In the genomic region with DNA sequence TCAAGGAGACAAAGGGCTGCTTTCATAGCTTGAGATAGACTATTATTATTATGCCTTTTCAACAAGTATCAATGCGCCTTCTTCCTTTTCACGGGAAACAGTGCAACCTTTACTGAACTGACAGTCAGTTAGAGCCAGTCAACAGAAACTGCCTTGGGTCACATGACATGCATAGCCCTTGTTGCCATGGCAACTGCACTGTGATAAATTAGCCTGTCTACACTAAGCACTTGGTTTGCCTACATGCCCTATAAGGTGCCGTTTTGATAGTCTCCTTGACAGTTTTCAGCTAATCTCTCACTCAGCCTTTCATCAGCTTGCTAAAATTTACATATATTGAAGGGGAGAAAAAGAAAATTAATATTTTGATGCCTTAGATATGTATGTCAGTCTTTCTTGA, we compare ENCODE assay signal across 8 mouse cellular contexts.
A peak's percentile ranks its signal among the peaks of the same experiment; 100 is the strongest.
DNase-seq lines count a peak whose midpoint lies in the region; ATAC-seq lines count a peak whose summit lies in the region.

No protein-coding gene starts in this region.

- 38% methylated on average over 3 of the region's 3 CpGs for WGBS in hindbrain, embryonic 10.5 days
- WGBS in midbrain, embryonic 13.5 days, result 19% methylated on average over 3 of the region's 3 CpGs

- H3K4me2 ChIP-seq in midbrain, embryonic 13.5 days (replicated peaks), result no peak overlapping the region

- H3K4me3 ChIP-seq in hindbrain, embryonic 10.5 days, result no peak overlapping the region
- H3K4me3 ChIP-seq in midbrain, embryonic 13.5 days (replicated peaks), result no peak overlapping the region

- peak; percentile 3 for DNase-seq in NIH3T3 (ENCODE audit: low read depth)
- peak; percentile 81 to 83 for DNase-seq in cerebellum, postnatal 10 days
- peak; percentile 72 for DNase-seq in hindbrain, embryonic 10.5 days (ENCODE audit: low spot score)
- no peak for DNase-seq in thymus, postnatal 36 days
- DNase-seq in heart, postnatal 36 days, result no peak
- no peak for DNase-seq in gastrocnemius, postnatal 36 days
- no peak for DNase-seq in lung, postnatal 4 days

- no peaks in the 10 kb centered on the region for H3K27me3 ChIP-seq in hindbrain, embryonic 10.5 days (ENCODE audit: insufficient read depth, poor library complexity, severe bottlenecking)
- H3K27me3 ChIP-seq in midbrain, embryonic 13.5 days, result no peaks in the 10 kb centered on the region

- intact Hi-C loops in heart, postnatal 36 days (cut with DNase I), result no loop called here
- intact Hi-C loops in gastrocnemius, postnatal 36 days (cut with DNase I), result no loop called here

- H3K9me3 ChIP-seq in hindbrain, embryonic 10.5 days, result no peaks in the 10 kb centered on the region
- no peaks in the 10 kb centered on the region for H3K9me3 ChIP-seq in midbrain, embryonic 13.5 days

- H3K27ac ChIP-seq in hindbrain, embryonic 10.5 days, result no peak overlapping the region
- H3K27ac ChIP-seq in midbrain, embryonic 13.5 days, result no peak overlapping the region; the same call in 1 of the 2 replicates

- H3K9ac ChIP-seq in midbrain, embryonic 13.5 days (replicated peaks), result no peak overlapping the region

- no peaks in the 10 kb centered on the region for H3K36me3 ChIP-seq in hindbrain, embryonic 10.5 days
- no peaks in the 10 kb centered on the region for H3K36me3 ChIP-seq in midbrain, embryonic 13.5 days

- peaks cover 6% of the 10 kb centered on the region; the same call in 1 of the 2 replicates for H3K4me1 ChIP-seq in hindbrain, embryonic 10.5 days (replicated peaks)
- H3K4me1 ChIP-seq in midbrain, embryonic 13.5 days (replicated peaks), result peaks cover 12% of the 10 kb centered on the region

- ATAC-seq in midbrain, embryonic 13.5 days, result peak; percentile 98

Comparison
In these comparisons a context has a peak if more than half of its experiments do, and no peak if none do; other contexts are left out.
1. DNase-seq: peak in NIH3T3 (single experiment), cerebellum, postnatal 10 days (2 of 2) and hindbrain, embryonic 10.5 days (single experiment); none in thymus, postnatal 36 days (0 of 2), heart, postnatal 36 days (0 of 2), gastrocnemius, postnatal 36 days (0 of 2) and lung, postnatal 4 days (0 of 2).